Mouse (Mus musculus): ENCODE measurements at regions not wholly inside any gene's neighbourhood (a gene's known extent, or its start where the extent isn't known, plus 50 kb on each side); places are given as distances from the start of the nearest gene placed in this dataset.

DNA sequence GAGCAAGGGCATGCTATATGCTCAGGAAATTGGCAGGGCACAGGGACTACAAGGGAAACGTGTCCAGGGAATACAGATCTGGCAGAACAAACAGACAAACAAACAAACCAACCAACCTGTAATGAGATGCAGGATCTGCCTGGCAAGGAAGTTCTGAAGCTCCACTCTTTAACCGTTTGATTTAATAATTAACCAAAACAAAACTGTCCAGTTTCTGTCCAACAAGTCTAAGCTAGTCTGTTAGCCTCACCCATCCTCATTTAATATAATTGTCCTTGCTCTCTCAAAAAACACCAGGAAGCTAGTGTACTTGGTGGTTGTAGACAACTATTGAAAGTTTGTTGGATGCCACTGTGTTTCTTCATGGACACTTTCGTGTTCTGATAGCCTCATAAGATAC, 2598.4 kb upstream of the Gm7489 start:
- Histone ChIP-seq H3K36me3 (ENCODE audit: control insufficient read depth in 1 of 2, insufficient read depth in 2 of 2, low read length in 2 of 2) (no peaks in the 10 kb centered on the region), H3K4me1 (ENCODE audit: control insufficient read depth in 1 of 2, insufficient read depth in 2 of 2, low read length in 2 of 2) (no peaks in the 10 kb centered on the region), H3K27ac (ENCODE audit: control insufficient read depth, low read depth, low read length) (no peak overlapping the region), H3K9me3 (replicated peaks; ENCODE audit: insufficient read depth, low read length) (no peaks in the 10 kb centered on the region), H3K79me2 (ENCODE audit: control insufficient read depth, insufficient read depth, low read length, poor library complexity) (no peaks in the 10 kb centered on the region), H3K4me3 (ENCODE audit: control insufficient read depth in 1 of 2, insufficient read depth in 1 of 2, low read depth in 2 of 2, low read length in 2 of 2) (no peak overlapping the region), H3K9ac (ENCODE audit: control insufficient read depth, low read depth, low read length, poor library complexity, severe bottlenecking) (no peak overlapping the region), H3K27me3 (ENCODE audit: control insufficient read depth in 1 of 2, insufficient read depth in 2 of 2, low read length in 2 of 2) (no peaks in the 10 kb centered on the region)
- no peak for DNase-seq (ENCODE audit: low read depth, low spot score)
- TF ChIP-seq SMC3 (IDR thresholded peaks at IDR 0.05; ENCODE audit: low read depth, low read length) (no peak), USF1 (IDR thresholded peaks at IDR 0.05; ENCODE audit: low read depth, low read length) (no peak), HCFC1 (IDR thresholded peaks at IDR 0.05; ENCODE audit: low read depth, low read length) (no peak), MAZ (IDR thresholded peaks at IDR 0.05; ENCODE audit: low read depth, low read length) (no peak), JUND (IDR thresholded peaks at IDR 0.05; ENCODE audit: low read depth, low read length) (no peak), MXI1 (IDR thresholded peaks at IDR 0.05; ENCODE audit: low read depth, low read length) (no peak)

DNA sequence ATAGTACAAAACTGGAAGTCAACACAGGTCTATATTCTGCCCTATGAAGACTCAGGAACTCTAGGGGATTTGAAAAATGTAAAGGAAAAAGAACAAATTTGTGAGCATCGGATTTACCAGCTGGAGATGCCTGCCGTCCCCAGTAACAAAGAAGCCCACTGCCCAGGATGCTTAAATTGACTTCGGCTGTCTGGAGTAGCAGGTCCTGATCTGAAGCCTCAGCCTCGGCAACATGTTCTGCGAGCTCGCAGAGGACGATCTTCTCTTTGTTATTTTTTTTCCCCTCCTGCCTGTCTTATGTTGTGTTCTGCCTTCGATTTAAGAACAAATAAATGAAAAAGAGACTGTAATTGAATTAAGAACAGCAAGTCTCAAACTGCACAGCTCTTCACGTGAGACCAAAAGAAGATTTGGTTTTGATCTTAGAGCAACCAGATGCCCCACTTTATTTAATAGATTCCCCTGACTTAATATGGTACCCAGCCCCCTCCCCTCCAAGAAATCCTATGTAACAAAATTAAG, 2595.7 kb upstream of the Gm7489 start:
- TF ChIP-seq MAFK (IDR thresholded peaks at IDR 0.05; ENCODE audit: borderline replicate concordance, low read depth, low read length) (no peak), TAL1 (IDR thresholded peaks at IDR 0.05; ENCODE audit: low read length) (no peak), USF2 (IDR thresholded peaks at IDR 0.05; ENCODE audit: borderline replicate concordance in 1 of 2, insufficient read depth in 1 of 2, low read depth in 1 of 2, low read length in 2 of 2) (no peak), HCFC1 (IDR thresholded peaks at IDR 0.05; ENCODE audit: low read depth, low read length) (no peak), MXI1 (IDR thresholded peaks at IDR 0.05; ENCODE audit: low read depth, low read length) (no peak), GATA1 (IDR thresholded peaks at IDR 0.05; ENCODE audit: low read depth, low read length) (no peak), GABPA (IDR thresholded peaks at IDR 0.05; ENCODE audit: low read depth, low read length) (no peak), UBTF (IDR thresholded peaks at IDR 0.05; ENCODE audit: borderline replicate concordance, insufficient read depth, low read depth, low read length) (no peak), ZKSCAN1 (IDR thresholded peaks at IDR 0.05; ENCODE audit: low read depth, low read length) (no peak), ELF1 (IDR thresholded peaks at IDR 0.05; ENCODE audit: low read depth, low read length) (no peak), MAZ (IDR thresholded peaks at IDR 0.05; ENCODE audit: low read depth, low read length) (no peak), MEF2A (IDR thresholded peaks at IDR 0.05; ENCODE audit: extremely low read depth, insufficient replicate concordance, low read depth, low read length, poor library complexity, severe bottlenecking) (no peak), E2F4 (IDR thresholded peaks at IDR 0.05; ENCODE audit: borderline replicate concordance, low read depth, low read length) (no peak), TBP (IDR thresholded peaks at IDR 0.05; ENCODE audit: low read depth, low read length) (no peak), CHD1 (IDR thresholded peaks at IDR 0.05; ENCODE audit: low read depth, low read length) (no peak), POLR2A (IDR thresholded peaks at IDR 0.05; ENCODE audit: control insufficient read depth in 1 of 2, insufficient read depth in 1 of 2, low read depth in 1 of 2, low read length in 2 of 2, poor library complexity in 1 of 2) (no peak), RAD21 (IDR thresholded peaks at IDR 0.05; ENCODE audit: low read depth, low read length) (no peak), CHD2 (IDR thresholded peaks at IDR 0.05; ENCODE audit: low read length) (no peak), SIN3A (IDR thresholded peaks at IDR 0.05; ENCODE audit: low read length) (no peak)

More for the DNA sequence above, 2595.7 kb upstream of the Gm7489 start:
- no peaks in the 10 kb centered on the region for H3K9me3 ChIP-seq (replicated peaks; ENCODE audit: insufficient read depth, low read length)
- H3K4me3 ChIP-seq (ENCODE audit: control insufficient read depth in 1 of 2, insufficient read depth in 1 of 2, low read depth in 2 of 2, low read length in 2 of 2): no peak overlapping the region
- no peak overlapping the region for H3K27ac ChIP-seq (ENCODE audit: control insufficient read depth, low read depth, low read length)
- H3K79me2 ChIP-seq (ENCODE audit: control insufficient read depth, insufficient read depth, low read length, poor library complexity): no peaks in the 10 kb centered on the region
- no peak overlapping the region for H3K9ac ChIP-seq (ENCODE audit: control insufficient read depth, low read depth, low read length, poor library complexity, severe bottlenecking)
- no peak for DNase-seq (ENCODE audit: low read depth, low spot score)
- no peaks in the 10 kb centered on the region for H3K36me3 ChIP-seq (ENCODE audit: control insufficient read depth in 1 of 2, insufficient read depth in 2 of 2, low read length in 2 of 2)
- no peaks in the 10 kb centered on the region for H3K4me1 ChIP-seq (ENCODE audit: control insufficient read depth in 1 of 2, insufficient read depth in 2 of 2, low read length in 2 of 2)
- H3K27me3 ChIP-seq (ENCODE audit: control insufficient read depth in 1 of 2, insufficient read depth in 2 of 2, low read length in 2 of 2): no peaks in the 10 kb centered on the region
